Mouse (Mus musculus) heart, adult 2 months (tissue): ENCODE results near the gene Arhgap31.

Source experiments
- CTCF ChIP-seq: fragments of 200-600 bp; IDR thresholded peaks from 2 replicates; pipeline ENCODE4 v1.8.1; 2022; ENCODE audit warnings: antibody characterized with exemption, mild to moderate bottlenecking, moderate library complexity
- EP300 ChIP-seq: fragments of 200-500 bp; IDR thresholded peaks from 2 replicates; pipeline ENCODE4 v1.6.1; 2011; ENCODE audit warnings: low read depth, low read length, control low read depth; ENCODE audit not compliant: insufficient read depth
- POLR2A ChIP-seq: fragments of 200-500 bp; IDR thresholded peaks from 2 replicates; pipeline ENCODE4 v1.6.1; 2011; ENCODE audit warnings: mild to moderate bottlenecking, low read depth, low read length, control low read depth; ENCODE audit not compliant: insufficient read depth

DNA sequence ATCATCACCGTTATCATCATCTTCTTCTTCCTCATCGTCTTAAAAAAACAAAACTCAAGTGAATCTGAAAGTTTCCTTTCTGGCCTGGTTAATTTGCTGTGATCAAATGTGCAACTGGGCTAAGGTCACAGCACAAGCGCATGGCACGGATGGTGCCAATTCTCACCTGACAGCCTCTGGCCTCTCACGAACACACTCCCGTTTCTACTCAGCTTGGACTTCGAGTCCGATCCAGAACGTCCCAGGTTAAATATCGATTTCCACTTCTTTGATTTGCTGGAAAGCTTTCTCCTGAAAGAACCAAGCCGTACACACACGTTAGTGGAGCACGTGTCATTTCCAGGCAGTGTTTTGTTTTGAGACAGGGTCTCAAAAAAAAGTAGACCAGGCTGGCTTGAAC, 95.1 kb downstream of the Arhgap31 start:
- TF ChIP-seq POLR2A: no peak
- TF ChIP-seq CTCF: no peak
- no peak for TF ChIP-seq EP300
